Mouse (Mus musculus) stomach, embryonic 16.5 days (tissue): ENCODE results near the gene Tmem240. TPM values are rescaled to one million over a fixed set of nuclear protein-coding genes. Genes with fewer than 3 reads are reported as not detected.
"Not testable (repeated sequence)": the region's sequence is repeated elsewhere in the genome, so short reads cannot be mapped to it uniquely, and the experiment has no call there.

Experiments used
- ATAC-seq: fragments of 200-750 bp; cut with Nextera tagmentation; 2 replicates; pipeline ENCODE4 v1.8.0; 2017; ENCODE audit warnings: moderate number of reproducible peaks, moderate TSS enrichment; ENCODE audit not compliant: insufficient read depth, low FRiP score
- H3K27ac ChIP-seq: fragments of 300-500 bp; sonication (generic); 2 replicates; pipeline ENCODE4 v1.5.1; 2014; ENCODE audit warnings: low read length
- H3K27me3 ChIP-seq: fragments of 300-500 bp; sonication (generic); 2 replicates; pipeline ENCODE4 v1.6.1; 2014; ENCODE audit warnings: low read length, control low read depth, mixed read lengths; ENCODE audit not compliant: control insufficient read depth, insufficient read depth
- H3K36me3 ChIP-seq: fragments of 300-500 bp; sonication (generic); 2 replicates; pipeline ENCODE4 v1.6.1; 2014; ENCODE audit warnings: low read length; ENCODE audit not compliant: control insufficient read depth, insufficient read depth
- H3K4me1 ChIP-seq: fragments of 300-500 bp; sonication (generic); 2 replicates; pipeline ENCODE4 v1.6.1; 2014; ENCODE audit warnings: low read length, control low read depth, mixed read lengths; ENCODE audit not compliant: control insufficient read depth, insufficient read depth
- H3K4me2 ChIP-seq: fragments of 300-500 bp; sonication (generic); 2 replicates; pipeline ENCODE4 v1.6.1; 2014; ENCODE audit warnings: low read depth, low read length, mixed read lengths
- H3K4me3 ChIP-seq: fragments of 300-500 bp; sonication (generic); replicated peaks from 2 replicates; pipeline ENCODE4 v1.5.1; 2014; ENCODE audit warnings: mild to moderate bottlenecking, low read length
- H3K9ac ChIP-seq: fragments of 300-500 bp; sonication (generic); 2 replicates; pipeline ENCODE4 v1.6.1; 2014; ENCODE audit warnings: low read length
- H3K9me3 ChIP-seq: fragments of 300-500 bp; sonication (generic); replicated peaks from 2 replicates; pipeline ENCODE4 v1.6.1; 2016; ENCODE audit warnings: low read length, control low read depth; ENCODE audit not compliant: control insufficient read depth
- WGBS: fragments of 180-500 bp; shearing (Covaris S2); extraction: QIAGEN DNeasy Blood & Tissue Kit; methylation state at CpG from one replicate; pipeline ENCODE4 v1.1.7; 2014; 5-methylcytosine and 5-hydroxymethylcytosine counted together
- polyA plus RNA-seq: library from polyadenylated mRNA; unstranded; fragments of >200 nt; fragmentation: Nextera tagmentation; extraction: Ambion mirVana; gene quantifications from 2 replicates; pipeline ENCODE4 v1.2.1, GENCODE M21; 2015

The Tmem240 gene
- polyA plus RNA-seq, 1 experiment from 2014 or later, result 0.46 TPM

- WGBS, result 87% methylated on average over 10 of the region's 10 CpGs
- not testable (repeated sequence) for H3K4me1 ChIP-seq, H3K27me3 ChIP-seq, H3K4me2 ChIP-seq, ATAC-seq, H3K27ac ChIP-seq, H3K9me3 ChIP-seq, H3K9ac ChIP-seq, H3K4me3 ChIP-seq
- peaks cover 16% of the 10 kb centered on the region; the same call in 1 of the 2 replicates for H3K36me3 ChIP-seq
Measured at GRCm38 (mm10) chr4:155740681-155741080, 6.1 kb downstream of the Tmem240 start.

- H3K27ac ChIP-seq, result no peak overlapping the region
- no peak overlapping the region for H3K9ac ChIP-seq
- no peaks in the 10 kb centered on the region for H3K27me3 ChIP-seq
- no peak for ATAC-seq
- no peak overlapping the region for H3K4me2 ChIP-seq
- WGBS, result 92% methylated on average over 5 of the region's 5 CpGs
- H3K4me1 ChIP-seq, result no peaks in the 10 kb centered on the region
- H3K36me3 ChIP-seq, result peaks cover 20% of the 10 kb centered on the region; the same call in 1 of the 2 replicates
- no peak overlapping the region for H3K4me3 ChIP-seq
- no peaks in the 10 kb centered on the region for H3K9me3 ChIP-seq
Measured at GRCm38 (mm10) chr4:155742684-155743083, 8.1 kb downstream of the Tmem240 start.

- Histone ChIP-seq H3K4me3 (no peak overlapping the region), H3K9ac (no peak overlapping the region), H3K36me3 (peaks cover 20% of the 10 kb centered on the region; the same call in 1 of the 2 replicates), H3K4me2 (no peak overlapping the region), H3K4me1 (no peaks in the 10 kb centered on the region), H3K27ac (no peak overlapping the region), H3K27me3 (no peaks in the 10 kb centered on the region), H3K9me3 (no peaks in the 10 kb centered on the region)
- 89% methylated on average over 8 of the region's 8 CpGs for WGBS
- ATAC-seq, result no peak
Measured at GRCm38 (mm10) chr4:155744474-155744873, 9.9 kb downstream of the Tmem240 start.

- peaks cover 15% of the 10 kb centered on the region; the same call in 1 of the 2 replicates for H3K36me3 ChIP-seq
- 91% methylated on average over 5 of the region's 5 CpGs for WGBS
- no peak for ATAC-seq
- no peak overlapping the region for H3K4me2 ChIP-seq
- H3K27ac ChIP-seq, result no peak overlapping the region
- no peaks in the 10 kb centered on the region for H3K27me3 ChIP-seq
- H3K9ac ChIP-seq, result no peak overlapping the region
- H3K9me3 ChIP-seq, result no peaks in the 10 kb centered on the region
- H3K4me1 ChIP-seq, result no peaks in the 10 kb centered on the region
- no peak overlapping the region for H3K4me3 ChIP-seq
Measured at GRCm38 (mm10) chr4:155745136-155745535, 10.5 kb downstream of the Tmem240 start.

GRCm38 (mm10) chr4:155746036-155746548, 11.5 kb downstream of the Tmem240 start:
- H3K4me3 ChIP-seq, result no peak overlapping the region
- no peak overlapping the region for H3K27ac ChIP-seq
- no peaks in the 10 kb centered on the region for H3K27me3 ChIP-seq
- no peaks in the 10 kb centered on the region for H3K9me3 ChIP-seq
- no peak overlapping the region for H3K4me2 ChIP-seq
- ATAC-seq, result no peak
- no peak overlapping the region for H3K9ac ChIP-seq
- WGBS, result 82% methylated on average over 8 of the region's 8 CpGs
- H3K36me3 ChIP-seq, result peaks cover 10% of the 10 kb centered on the region; the same call in 1 of the 2 replicates
- H3K4me1 ChIP-seq, result no peaks in the 10 kb centered on the region

GRCm38 (mm10) chr4:155746575-155747490, 12.2 kb downstream of the Tmem240 start:
- H3K36me3 ChIP-seq, result peaks cover 10% of the 10 kb centered on the region; the same call in 1 of the 2 replicates
- no peak overlapping the region for H3K4me2 ChIP-seq
- no peaks in the 10 kb centered on the region for H3K4me1 ChIP-seq
- no peak overlapping the region for H3K4me3 ChIP-seq
- 88% methylated on average over 17 of the region's 17 CpGs for WGBS
- ATAC-seq, result no peak
- no peaks in the 10 kb centered on the region for H3K27me3 ChIP-seq
- no peaks in the 10 kb centered on the region for H3K9me3 ChIP-seq
- H3K9ac ChIP-seq, result no peak overlapping the region
- no peak overlapping the region for H3K27ac ChIP-seq

- no peak overlapping the region for H3K4me2 ChIP-seq
- H3K27ac ChIP-seq, result no peak overlapping the region
- peaks cover 14% of the 10 kb centered on the region; the same call in 1 of the 2 replicates for H3K36me3 ChIP-seq
- no peaks in the 10 kb centered on the region for H3K9me3 ChIP-seq
- no peak overlapping the region for H3K4me3 ChIP-seq
- peaks cover 15% of the 10 kb centered on the region for H3K4me1 ChIP-seq
- 94% methylated on average over 12 of the region's 12 CpGs for WGBS
- H3K9ac ChIP-seq, result no peak overlapping the region
- ATAC-seq, result no peak
- H3K27me3 ChIP-seq, result no peaks in the 10 kb centered on the region
Measured at GRCm38 (mm10) chr4:155757011-155757410, 22.4 kb downstream of the Tmem240 start.

DNA sequence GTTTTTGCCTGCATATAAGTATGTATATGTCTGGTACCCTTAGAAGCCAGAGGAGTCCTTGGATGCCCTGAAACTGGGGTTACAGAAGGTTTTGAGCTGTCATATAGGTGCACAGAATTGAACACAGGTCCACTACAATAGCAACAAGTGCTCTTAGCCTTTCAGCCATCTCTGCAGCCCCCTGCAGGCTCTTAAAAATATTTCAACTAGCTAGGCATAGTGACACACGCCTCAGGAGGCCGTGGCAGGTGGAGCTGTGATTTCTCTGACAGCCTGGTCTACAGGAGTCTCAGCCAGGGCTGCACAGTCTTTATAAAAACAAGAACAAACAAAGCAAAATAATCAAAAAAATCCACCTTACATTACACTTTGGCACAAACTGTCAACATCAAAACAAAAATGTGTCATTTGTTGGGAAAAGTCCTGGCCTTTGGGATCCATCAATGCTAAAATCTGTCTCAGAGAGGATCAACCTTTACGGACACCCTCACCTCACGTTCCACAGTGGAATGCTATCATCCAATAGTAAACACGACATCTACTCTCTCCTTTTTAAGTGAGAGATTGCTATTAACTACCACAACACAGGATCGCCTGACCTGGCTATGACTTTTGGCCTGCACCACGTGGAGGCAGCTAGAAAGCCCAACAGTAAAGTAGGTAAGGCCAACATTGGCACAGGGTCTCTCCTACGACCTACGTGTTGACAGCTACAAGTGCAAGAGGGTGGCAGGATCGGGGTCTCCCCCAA, 25.4 kb downstream of the Tmem240 start:
- Histone ChIP-seq H3K4me3 (peak overlapping the region; percentile 82), H3K9ac (peak overlapping the region; percentile 84), H3K36me3 (peaks cover 5% of the 10 kb centered on the region; the same call in 1 of the 2 replicates), H3K4me2 (peak overlapping the region; percentile 94), H3K27me3 (no peaks in the 10 kb centered on the region), H3K27ac (peak overlapping the region; percentile 46; the same call in 1 of the 2 replicates), H3K4me1 (peaks cover 15% of the 10 kb centered on the region), H3K9me3 (no peaks in the 10 kb centered on the region)
- no peak for ATAC-seq
- 1% methylated on average over 10 of the region's 10 CpGs for WGBS
